Mouse (Mus musculus) heart, postnatal 0 days (tissue): ENCODE results near the gene Ace2.

Source experiments
- CTCF ChIP-seq: IDR thresholded peaks from 2 replicates; pipeline ENCODE4 v1.5.1; 2016; ENCODE audit warnings: antibody characterized with exemption, control low read depth, low read depth
- EP300 ChIP-seq: IDR thresholded peaks from 2 replicates; pipeline ENCODE4 v1.6.1; 2016; ENCODE audit warnings: antibody characterized with exemption, low read depth

DNA sequence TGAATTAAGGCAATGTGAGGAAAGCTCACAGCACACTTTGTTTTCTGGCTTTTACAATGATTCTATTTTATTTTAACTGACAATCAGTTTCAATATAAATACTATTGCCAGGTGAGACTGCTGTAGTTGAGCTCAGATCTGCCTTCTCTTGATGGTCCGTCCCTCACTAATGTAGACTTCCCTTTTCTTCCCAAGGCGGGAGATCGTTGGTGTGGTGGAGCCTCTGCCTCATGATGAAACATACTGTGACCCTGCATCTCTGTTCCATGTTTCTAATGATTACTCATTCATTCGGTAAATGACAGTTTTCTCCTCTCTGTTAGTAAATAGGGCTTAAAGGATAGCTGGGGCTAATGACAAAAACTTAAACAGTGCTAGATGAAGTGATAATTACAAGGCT is 34.7 kb downstream of the Ace2 start:
- TF ChIP-seq CTCF (no peak), EP300 (no peak)
